Mouse (Mus musculus) megakaryocyte, embryonic 14.5 days (primary cell): Measurements from ENCODE around the gene Adgrg3. TPM values are rescaled to one million over a fixed set of nuclear protein-coding genes. Genes with fewer than 3 reads are reported as not detected.
A peak's percentile ranks its signal among the peaks of the same experiment; 100 is the strongest.

Source experiments
- H3K27me3 ChIP-seq: replicated peaks from 2 replicates; pipeline ENCODE3; 2012; ENCODE audit warnings: inconsistent platforms
- H3K36me3 ChIP-seq: replicated peaks from 2 replicates; pipeline ENCODE3; 2012; ENCODE audit warnings: low read length, inconsistent platforms, mixed read lengths
- H3K4me1 ChIP-seq: 2 replicates; pipeline ENCODE4 v1.6.1; 2012; ENCODE audit warnings: inconsistent platforms
- H3K4me3 ChIP-seq: replicated peaks from 2 replicates; pipeline ENCODE3; 2012; ENCODE audit warnings: moderate library complexity, mild to moderate bottlenecking, inconsistent platforms
- H3K9me3 ChIP-seq: 2 replicates; pipeline ENCODE4 v1.6.1; 2012; ENCODE audit warnings: inconsistent platforms
- FLI1 ChIP-seq: IDR thresholded peaks from 2 replicates; pipeline ENCODE4 v1.6.1; 2012; ENCODE audit warnings: low read length, inconsistent platforms, mixed read lengths
- GATA1 ChIP-seq: IDR thresholded peaks from 3 replicates; pipeline ENCODE4 v1.6.1; 2012; ENCODE audit warnings: mixed read lengths, low read length, inconsistent platforms, borderline replicate concordance
- polyA plus RNA-seq: library from polyadenylated mRNA; stranded (reverse); fragments of >175 nt; gene quantifications from 2 replicates; pipeline ENCODE4 v1.2.3, GENCODE M21; 2012; ENCODE audit warnings: low replicate concordance; ENCODE audit not compliant: insufficient read depth

The Adgrg3 gene
- polyA plus RNA-seq, 1 experiment, result 111 TPM

GRCm38 (mm10) chr8:94999956-95000355 is 17.5 kb upstream of the Adgrg3 start:
- Histone ChIP-seq H3K4me1 (peaks cover 98% of the 10 kb centered on the region), H3K9me3 (no peaks in the 10 kb centered on the region), H3K4me3 (peak overlapping the region; percentile 87), H3K27me3 (no peaks in the 10 kb centered on the region), H3K36me3 (peaks cover 94% of the 10 kb centered on the region)
- TF ChIP-seq GATA1 (no peak), FLI1 (no peak)

- peaks cover 98% of the 10 kb centered on the region for H3K4me1 ChIP-seq
- TF ChIP-seq FLI1 (no peak), GATA1 (no peak)
- H3K27me3 ChIP-seq, result no peaks in the 10 kb centered on the region
- no peaks in the 10 kb centered on the region for H3K9me3 ChIP-seq
- H3K4me3 ChIP-seq, result peak overlapping the region; percentile 87
- peaks cover 94% of the 10 kb centered on the region for H3K36me3 ChIP-seq
Observed at GRCm38 (mm10) chr8:95000684-95001083, 16.8 kb upstream of the Adgrg3 start.

DNA sequence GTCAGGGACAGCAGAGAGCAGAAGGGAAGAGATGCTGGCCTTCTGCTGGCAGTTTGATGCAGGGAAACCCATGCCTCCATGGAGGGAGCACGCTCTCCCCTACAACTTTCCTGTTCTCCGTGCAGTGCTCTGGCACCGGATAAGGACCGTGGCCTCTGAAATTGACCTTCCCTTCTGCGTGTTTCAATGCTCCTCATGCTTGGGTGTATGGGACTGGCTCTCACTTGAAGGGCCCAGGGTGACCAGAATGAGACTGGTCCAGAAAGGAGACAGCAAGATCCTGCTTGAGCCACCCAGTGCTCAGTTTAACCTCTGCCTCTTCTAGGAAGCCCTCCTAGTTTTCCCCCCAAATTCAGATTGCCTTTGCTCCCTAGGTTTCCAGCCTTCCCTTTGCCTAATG is 16.3 kb upstream of the Adgrg3 start:
- peaks cover 98% of the 10 kb centered on the region for H3K4me1 ChIP-seq
- peaks cover 94% of the 10 kb centered on the region for H3K36me3 ChIP-seq
- peak overlapping the region; percentile 87 for H3K4me3 ChIP-seq
- H3K9me3 ChIP-seq, result no peaks in the 10 kb centered on the region
- no peaks in the 10 kb centered on the region for H3K27me3 ChIP-seq
- TF ChIP-seq GATA1 (no peak), FLI1 (no peak)

GRCm38 (mm10) chr8:95001655-95002054 is 15.8 kb upstream of the Adgrg3 start:
- TF ChIP-seq FLI1, result peak; percentile 78
- peak; percentile 82; the same call in 2 of the 3 replicates for TF ChIP-seq GATA1
- Histone ChIP-seq H3K36me3 (peaks cover 94% of the 10 kb centered on the region), H3K9me3 (no peaks in the 10 kb centered on the region), H3K27me3 (no peaks in the 10 kb centered on the region), H3K4me1 (peaks cover 98% of the 10 kb centered on the region), H3K4me3 (peak overlapping the region; percentile 87)

GRCm38 (mm10) chr8:95002089-95002655 is 15.3 kb upstream of the Adgrg3 start:
- Histone ChIP-seq H3K27me3 (no peaks in the 10 kb centered on the region), H3K9me3 (no peaks in the 10 kb centered on the region), H3K4me1 (peaks cover 98% of the 10 kb centered on the region), H3K36me3 (peaks cover 94% of the 10 kb centered on the region), H3K4me3 (peak overlapping the region; percentile 87)
- TF ChIP-seq GATA1 (no peak), FLI1 (no peak)

- Histone ChIP-seq H3K9me3 (no peaks in the 10 kb centered on the region), H3K4me1 (peaks cover 100% of the 10 kb centered on the region), H3K36me3 (peaks cover 99% of the 10 kb centered on the region), H3K4me3 (peak overlapping the region; percentile 75), H3K27me3 (no peaks in the 10 kb centered on the region)
- TF ChIP-seq FLI1 (no peak), GATA1 (peak; percentile 90; the same call in 2 of the 3 replicates)
Observed at GRCm38 (mm10) chr8:95012442-95012919, 5.0 kb upstream of the Adgrg3 start.

- H3K27me3 ChIP-seq, result no peaks in the 10 kb centered on the region
- H3K4me3 ChIP-seq, result no peak overlapping the region
- TF ChIP-seq GATA1 (no peak), FLI1 (no peak)
- H3K4me1 ChIP-seq, result peaks cover 99% of the 10 kb centered on the region
- H3K36me3 ChIP-seq, result peaks cover 86% of the 10 kb centered on the region
- H3K9me3 ChIP-seq, result no peaks in the 10 kb centered on the region
Observed at GRCm38 (mm10) chr8:95015866-95016265, 1.6 kb upstream of the Adgrg3 start.

GRCm38 (mm10) chr8:95016684-95017083 is 808 bp upstream of the Adgrg3 start:
- peaks cover 86% of the 10 kb centered on the region for H3K36me3 ChIP-seq
- H3K9me3 ChIP-seq, result no peaks in the 10 kb centered on the region
- TF ChIP-seq FLI1, result no peak
- no peak for TF ChIP-seq GATA1
- H3K4me3 ChIP-seq, result peak overlapping the region; percentile 66
- no peaks in the 10 kb centered on the region for H3K27me3 ChIP-seq
- peaks cover 99% of the 10 kb centered on the region for H3K4me1 ChIP-seq

DNA sequence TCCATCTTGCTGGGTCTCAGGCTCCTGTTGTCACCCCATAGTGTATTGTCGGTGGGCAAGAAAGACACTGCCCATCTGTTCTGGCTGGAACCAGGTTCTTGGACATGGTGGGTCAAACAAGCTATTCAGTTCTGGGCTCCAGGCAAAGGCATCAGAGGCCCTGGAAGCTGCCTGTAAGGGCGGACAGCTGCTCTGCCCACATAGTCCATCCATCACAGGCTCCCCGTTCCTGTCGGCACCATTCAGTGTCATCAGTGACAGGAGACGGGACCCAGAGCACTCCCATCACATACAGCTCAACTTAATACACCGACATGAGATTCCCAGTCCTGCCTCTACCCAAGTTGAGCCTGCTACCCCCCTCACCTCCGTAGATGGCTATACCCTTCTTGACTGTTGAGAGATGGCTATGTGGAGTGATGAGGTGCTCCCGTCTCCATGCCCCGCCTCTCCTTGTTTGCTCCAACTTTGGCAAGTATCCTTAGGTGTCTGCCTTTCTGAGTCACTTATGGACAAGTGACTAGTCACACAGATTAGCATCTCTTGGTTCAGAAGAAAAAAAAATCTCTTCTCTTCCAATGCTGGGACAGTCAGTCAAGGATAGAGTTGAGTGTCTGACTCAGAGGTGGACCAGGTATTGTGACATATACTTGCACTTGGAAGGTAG is 610 bp downstream of the Adgrg3 start:
- Histone ChIP-seq H3K36me3 (peaks cover 86% of the 10 kb centered on the region), H3K27me3 (no peaks in the 10 kb centered on the region), H3K9me3 (no peaks in the 10 kb centered on the region), H3K4me3 (peak overlapping the region; percentile 82), H3K4me1 (peaks cover 99% of the 10 kb centered on the region)
- TF ChIP-seq FLI1, result no peak

- Histone ChIP-seq H3K4me3 (peak overlapping the region; percentile 91), H3K4me1 (peaks cover 93% of the 10 kb centered on the region), H3K27me3 (no peaks in the 10 kb centered on the region), H3K36me3 (peaks cover 84% of the 10 kb centered on the region), H3K9me3 (no peaks in the 10 kb centered on the region)
- TF ChIP-seq GATA1, result peak; percentile 42; the same call in 1 of the 3 replicates
- no peak for TF ChIP-seq FLI1
Observed at GRCm38 (mm10) chr8:95020293-95020777, 2.8 kb downstream of the Adgrg3 start.
